Mouse (Mus musculus) bone marrow, adult 2 months (tissue): ENCODE data around the gene Vwf.

Experiments
- CTCF ChIP-seq: fragments of 200-500 bp; IDR thresholded peaks from 2 replicates; pipeline ENCODE4 v1.5.1; 2011; ENCODE audit warnings: low read length, control low read depth; ENCODE audit not compliant: control insufficient read depth, insufficient read depth
- POLR2A ChIP-seq: fragments of 200-500 bp; IDR thresholded peaks from 2 replicates; pipeline ENCODE4 v1.6.1; 2011; ENCODE audit warnings: low read depth, mild to moderate bottlenecking, control low read depth, low read length, borderline replicate concordance; ENCODE audit not compliant: control insufficient read depth

DNA sequence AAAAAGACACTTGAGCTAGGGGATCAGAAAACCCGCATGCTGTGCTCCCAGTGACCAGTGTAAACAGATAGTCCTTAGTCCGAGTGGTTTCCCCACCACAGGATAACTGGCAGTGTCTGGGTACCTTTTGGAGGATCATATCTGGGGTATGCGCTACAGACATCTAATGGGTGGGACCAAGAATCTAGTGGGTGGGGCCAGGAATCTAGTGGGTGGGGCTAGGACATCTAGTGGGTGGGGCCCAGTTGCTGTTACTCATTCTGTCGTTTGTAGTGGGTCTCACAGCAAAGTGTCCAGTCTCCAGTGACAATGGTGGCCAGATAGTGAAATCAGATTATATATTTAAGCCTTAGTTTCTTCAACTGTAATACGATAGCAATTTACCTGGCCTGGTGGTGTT lies 14.5 kb downstream of the Vwf start:
- TF ChIP-seq POLR2A (no peak), CTCF (no peak)
